Mouse (Mus musculus): ENCODE results near the gene Irf2.
"Not testable (repeated sequence)": the region's sequence is repeated elsewhere in the genome, so short reads cannot be mapped to it uniquely, and the experiment has no call there.

Gene Irf2

DNA sequence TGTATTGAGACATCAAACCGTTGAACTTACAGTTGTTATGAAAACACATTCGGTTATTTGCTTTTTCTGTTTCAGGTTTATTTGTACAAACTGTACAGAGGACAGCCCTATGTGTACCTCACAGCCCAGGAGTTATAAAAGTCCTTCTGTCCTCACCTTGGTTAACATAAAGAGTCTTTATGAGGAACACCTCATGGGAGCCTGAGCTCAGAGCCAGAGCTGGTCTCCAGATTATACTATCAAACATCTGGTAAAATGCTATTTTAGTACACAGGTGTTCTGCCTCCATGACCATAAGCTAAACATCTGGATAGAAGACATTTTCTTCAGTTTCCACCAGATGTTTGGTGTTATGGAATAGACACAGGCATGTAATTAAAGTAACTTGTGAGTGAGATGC is 13.1 kb upstream of the Irf2 start:
- DNase-seq (ENCODE audit: low spot score) = no peak

DNA sequence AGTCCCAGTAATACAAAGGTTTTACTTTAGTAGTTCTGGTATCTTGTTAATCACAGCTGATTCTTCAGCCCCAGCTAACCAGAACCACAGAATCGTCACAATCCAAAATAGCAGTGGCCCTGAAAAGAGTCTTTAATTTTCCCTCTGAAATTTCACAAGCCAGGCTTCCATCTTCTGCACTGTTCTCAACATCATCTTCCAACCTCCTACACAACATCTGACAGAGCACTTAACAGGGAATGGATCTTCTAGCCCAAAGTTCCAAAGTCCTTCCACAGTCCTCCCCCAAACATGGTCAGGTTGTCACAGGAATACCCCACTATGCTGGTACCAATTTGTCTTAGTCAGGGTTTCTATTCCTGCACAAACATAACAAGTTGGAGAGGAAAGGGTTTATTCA is 9.9 kb upstream of the Irf2 start:
- DNase-seq (ENCODE audit: low spot score) = not testable (repeated sequence)

DNA sequence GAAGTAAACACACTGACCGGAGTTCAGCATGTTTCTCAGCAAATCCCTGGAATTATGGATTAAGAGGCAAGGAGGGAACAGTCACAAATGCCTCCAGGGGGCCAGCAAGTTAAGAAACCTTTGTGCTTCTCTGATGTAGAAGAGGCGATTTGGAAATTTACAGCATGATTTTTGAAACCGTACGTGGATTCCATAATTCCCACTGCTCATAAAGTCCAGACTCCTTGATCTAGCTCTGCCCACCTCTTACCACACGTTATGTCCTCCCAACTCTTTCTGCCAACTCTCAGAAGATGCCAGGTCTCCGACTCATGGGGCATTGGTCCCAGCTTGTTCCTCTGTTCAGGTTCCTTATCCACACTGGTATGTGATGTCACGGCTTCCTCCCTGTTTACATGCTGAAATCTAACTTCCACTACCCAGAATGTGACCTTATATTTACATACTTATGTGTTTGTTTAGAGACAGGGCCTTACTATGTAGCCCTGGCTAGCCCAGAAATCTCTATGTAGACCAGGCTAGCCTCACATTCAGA is 7.1 kb upstream of the Irf2 start:
- DNase-seq (ENCODE audit: low spot score) = no peak

DNA sequence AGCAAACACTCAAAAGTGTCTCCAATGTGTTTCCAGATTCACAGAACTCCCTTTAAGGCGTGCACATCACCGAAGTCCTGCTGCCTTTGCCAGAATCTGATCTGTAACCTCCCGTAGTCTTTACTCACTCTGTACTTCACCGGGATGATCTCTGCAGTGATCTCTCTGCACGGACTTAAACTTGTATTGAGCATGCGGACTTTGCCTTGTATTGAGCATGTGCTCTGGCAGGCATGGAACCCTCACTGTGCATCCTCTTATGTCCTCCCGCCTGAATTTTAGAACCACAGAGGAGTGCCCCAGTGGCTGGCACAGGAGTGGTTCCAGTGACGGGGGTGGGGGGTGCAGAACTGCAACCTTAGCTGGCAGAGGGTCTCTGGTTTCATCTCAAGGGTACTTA is 5.9 kb upstream of the Irf2 start:
- no peak for DNase-seq (ENCODE audit: low spot score)

DNA sequence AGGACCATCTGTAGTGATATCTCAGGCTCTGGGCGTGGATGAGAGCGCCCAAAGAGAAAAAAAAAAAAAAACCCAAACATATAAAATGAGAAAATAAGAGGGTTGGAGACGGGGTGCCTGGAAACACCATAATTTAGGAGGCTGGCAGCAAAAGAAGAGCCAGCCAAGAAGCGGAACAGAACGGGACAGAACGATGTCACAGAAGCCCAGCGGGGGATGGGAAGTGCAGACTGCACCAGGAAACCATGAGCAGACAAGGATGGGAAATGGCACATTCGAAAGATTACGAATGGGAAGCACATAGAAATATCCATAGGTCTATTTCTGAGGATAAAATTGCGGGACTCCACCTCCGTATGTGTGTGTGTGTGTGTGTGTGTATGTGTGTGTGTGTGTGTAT is 4.0 kb upstream of the Irf2 start:
- DNase-seq (ENCODE audit: low spot score) = no peak

DNA sequence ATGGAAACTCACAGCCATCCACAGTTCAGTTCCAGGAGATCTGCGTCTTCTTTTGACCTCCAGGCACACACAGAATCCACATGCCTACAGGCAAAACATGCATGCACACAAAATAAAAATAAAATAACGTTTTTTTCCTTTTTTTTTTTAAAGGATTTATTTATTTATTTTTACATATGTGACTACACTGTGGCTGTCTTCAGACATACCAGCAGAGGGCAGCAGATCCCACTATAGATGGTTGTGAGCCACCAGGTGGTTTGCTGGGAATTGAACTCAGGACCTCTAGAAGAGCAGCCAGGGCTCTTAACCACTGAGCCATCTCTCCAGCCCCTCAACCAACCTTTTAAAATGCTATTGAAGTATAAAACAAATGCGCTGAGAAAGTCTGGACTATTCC is 3.3 kb upstream of the Irf2 start:
- DNase-seq (ENCODE audit: low spot score) = no peak

DNA sequence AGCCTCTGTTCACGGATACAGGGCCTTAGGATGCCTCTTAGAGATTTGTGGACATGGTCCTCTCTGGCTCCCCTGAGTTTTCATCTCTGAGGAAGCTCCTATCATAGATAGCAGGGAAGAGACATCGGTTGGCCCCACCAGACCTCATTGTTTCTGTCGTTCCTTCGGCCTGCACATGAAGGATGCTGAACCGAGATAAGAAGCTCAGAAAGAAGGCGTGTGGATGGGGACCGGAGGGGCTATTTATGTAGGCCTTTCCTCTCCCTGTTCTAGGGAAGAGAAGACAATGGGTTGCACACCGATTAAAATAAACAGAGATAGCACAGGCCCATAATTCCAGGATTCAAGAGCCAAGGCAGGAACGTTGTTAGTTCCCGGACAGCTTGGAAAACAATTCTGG is 2.1 kb upstream of the Irf2 start:
- no peak for DNase-seq (ENCODE audit: low spot score)

DNA sequence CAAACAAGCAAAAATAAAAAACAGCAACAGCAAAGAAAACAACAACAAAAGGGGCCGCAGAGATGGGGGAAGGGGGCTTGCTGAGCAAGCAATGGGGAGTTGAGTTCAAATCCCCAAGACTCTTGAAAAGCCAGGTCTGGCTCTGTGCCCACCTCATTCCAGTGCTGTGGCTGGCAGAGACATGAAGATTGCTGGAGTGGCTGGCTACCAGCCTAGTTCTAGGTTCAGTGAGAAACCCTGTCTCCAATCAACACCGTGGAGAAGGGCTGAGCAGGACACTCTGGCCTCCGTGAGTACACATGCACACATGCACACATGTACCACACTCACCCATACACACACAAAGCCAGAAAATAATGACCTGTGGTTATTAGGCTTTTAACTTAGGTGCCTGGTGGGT is 1.6 kb upstream of the Irf2 start:
- no peak for DNase-seq (ENCODE audit: low spot score)

DNA sequence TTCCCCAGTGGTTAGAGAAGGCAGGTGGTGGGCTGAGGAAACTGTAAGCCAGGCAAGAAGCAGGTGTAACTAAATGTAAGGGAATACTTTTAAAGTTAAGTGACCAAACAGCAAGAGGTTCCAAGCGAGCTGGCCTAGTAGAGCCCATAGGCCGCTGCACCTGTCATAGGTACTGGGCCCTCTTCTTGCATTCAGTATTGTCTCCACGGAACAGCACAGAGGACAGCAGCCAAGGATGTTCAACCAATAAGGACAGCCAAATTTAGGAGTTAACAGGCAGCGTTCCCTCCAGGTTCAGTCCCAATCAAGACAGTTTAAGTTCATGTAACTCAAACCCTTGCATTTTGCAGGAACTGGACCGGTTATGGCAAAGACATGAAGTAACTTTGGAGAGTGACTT is 931 bp upstream of the Irf2 start:
- no peak for DNase-seq (ENCODE audit: low spot score)

DNA sequence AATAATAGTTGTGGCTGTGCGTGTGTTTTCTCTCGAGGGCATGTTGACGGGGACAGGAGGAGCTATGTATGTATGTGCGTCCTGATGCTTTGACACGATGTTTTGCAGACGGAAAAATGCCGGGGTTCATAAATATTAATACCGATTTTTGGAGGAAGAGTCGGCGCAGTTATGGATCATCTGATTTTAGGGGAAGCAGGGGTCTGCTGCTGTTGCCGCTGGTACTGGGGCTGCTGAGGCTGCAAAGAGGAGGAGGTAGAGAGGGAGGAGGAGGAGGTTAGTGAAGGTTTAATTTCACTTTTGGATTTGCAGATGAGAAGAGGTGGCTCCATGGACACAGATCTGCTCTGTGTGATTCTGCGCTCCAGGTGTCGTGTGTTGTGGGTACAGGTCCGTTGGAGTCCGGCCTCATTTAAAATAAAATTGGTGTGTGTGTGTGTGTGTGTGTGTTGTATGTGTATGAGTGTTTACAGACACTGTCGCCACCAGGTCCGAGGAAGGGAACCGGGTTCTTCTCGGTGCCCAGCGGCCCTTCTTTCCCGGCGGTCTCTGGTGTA is 502 bp downstream of the Irf2 start:
- no peak for DNase-seq (ENCODE audit: low spot score)

DNA sequence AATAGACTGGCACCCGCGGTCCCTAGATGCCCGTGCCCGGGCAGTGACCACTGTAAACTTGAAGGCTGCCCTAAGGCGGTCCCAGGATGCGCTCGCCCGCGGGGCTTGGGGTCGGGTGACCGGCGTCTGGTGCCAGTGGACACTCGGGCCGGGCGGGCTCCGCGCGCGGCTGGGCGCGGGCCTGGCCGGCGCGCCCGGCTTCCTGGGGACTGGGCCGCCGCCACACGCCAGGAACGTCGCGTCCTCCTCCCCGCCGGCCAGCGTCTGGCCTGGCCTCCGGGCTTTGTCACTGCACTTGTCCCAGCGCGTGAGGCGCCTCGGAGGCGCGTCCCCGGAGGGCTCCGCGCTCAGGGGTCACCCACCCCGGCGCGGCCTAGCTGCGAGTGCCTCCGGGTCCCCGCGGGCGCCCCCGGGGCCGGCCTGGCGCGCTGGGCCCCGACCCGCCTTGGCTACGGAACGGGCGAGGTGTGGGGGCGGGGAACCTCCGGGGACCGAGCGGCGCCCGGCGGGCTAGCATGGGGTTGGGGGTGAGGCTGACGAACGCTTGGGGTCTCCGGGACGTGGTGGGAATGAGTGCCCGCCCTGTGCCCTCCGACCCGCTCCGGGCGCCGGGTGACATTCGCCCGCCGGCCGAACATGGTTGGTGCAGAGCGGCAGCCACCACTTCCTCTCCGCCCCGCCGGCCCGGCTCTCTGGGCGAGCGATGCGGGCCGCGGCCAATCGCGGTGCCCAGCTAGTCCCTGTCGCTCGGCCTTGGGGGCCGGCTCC is 1.2 kb downstream of the Irf2 start:
- DNase-seq (ENCODE audit: low spot score) = peak; percentile 45

DNA sequence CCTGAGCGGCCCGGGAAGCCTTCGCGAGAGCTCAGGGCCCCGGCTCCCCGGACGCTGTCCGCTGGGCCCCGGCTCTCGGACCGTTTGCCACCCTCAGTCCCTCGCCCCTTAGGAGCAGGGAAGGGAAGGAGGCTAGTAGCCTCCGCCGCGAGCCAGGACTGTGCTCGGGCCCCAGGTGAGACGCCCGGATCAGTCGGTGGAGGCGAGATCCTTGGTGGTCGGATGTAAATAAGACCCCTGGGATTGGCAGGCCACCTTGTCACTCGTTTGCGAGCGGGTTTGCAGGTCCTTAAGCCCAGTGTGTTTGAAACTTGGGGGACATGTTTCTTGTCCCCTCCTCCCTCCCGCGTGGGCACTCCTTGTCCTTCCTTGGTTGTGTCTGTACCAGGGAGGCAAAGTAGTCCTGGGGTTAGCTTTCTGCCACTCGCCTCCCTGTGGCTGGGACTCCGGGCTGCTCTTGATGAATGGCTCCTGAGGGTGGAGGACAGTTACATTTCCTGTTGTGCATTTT is 1.8 kb downstream of the Irf2 start:
- peak; percentile 35 for DNase-seq (ENCODE audit: low spot score)

DNA sequence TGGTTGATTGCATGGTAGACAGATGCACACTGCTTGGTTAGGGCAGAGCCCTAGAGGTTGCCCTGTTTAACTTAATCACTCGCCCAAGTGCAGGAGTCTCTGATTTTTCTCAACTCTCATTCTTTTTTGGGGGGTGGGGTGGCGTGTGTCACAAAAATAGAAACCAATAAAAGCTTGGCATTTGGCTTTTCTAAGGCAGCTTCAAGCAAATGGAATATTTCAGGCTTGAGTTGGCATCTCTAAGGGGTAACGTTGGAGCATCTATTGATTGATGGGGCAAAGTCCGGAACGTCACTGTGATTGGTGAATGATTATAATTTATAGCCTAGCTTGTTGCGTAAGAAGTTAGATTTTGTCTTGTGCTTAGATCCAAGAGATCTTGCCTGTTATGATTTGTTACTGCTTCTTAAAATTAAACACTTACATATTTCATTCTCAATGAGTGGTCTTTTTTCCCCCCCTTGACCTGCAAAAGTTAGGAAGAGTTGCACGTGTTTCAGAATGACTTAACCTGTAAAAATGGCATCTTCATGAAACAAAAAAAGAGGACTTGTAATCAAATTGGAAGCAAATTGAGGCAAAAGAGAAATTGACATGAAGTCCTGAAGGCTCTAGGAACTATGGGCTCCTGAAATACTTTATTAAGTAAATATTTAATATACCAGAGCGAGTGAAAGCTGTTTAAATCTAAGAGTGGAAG is 2.6 kb downstream of the Irf2 start:
- no peak for DNase-seq (ENCODE audit: low spot score)

DNA sequence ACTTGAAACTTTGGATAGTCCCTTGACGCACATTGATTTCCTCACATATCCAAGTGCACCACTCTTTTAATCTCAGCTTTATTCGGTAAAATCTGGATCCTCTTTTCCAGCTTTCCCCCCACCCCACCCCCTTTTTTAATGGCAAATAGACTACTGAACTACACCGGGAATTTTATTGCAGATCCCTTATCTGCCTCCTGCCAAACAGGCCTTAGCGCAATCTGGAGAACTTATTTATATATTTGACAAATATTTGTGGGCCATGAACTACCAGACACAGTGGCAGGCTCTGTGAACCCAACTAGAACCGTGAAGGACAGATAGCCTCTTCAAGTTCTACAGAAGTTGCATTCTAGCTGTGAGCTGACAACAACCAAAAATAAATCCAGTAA is 3.2 kb downstream of the Irf2 start:
- no peak for DNase-seq (ENCODE audit: low spot score)

DNA sequence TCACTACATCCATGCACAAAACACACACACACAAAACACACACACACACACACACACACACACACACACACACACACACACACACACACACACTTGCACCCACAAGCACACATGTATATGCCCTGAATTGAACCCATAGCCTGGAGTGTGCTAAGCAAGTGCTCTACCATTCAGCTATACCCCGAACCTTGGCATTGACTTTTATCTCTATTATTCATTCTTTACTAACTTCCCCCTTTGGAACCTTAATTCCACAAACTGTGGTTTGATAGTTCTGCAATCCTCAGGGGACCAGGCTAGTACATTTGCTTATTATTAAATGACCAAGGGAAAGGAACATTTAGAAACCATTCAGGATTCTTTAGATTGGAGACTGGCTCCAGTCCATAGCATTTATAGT is 5.9 kb downstream of the Irf2 start:
- DNase-seq (ENCODE audit: low spot score) = no peak

DNA sequence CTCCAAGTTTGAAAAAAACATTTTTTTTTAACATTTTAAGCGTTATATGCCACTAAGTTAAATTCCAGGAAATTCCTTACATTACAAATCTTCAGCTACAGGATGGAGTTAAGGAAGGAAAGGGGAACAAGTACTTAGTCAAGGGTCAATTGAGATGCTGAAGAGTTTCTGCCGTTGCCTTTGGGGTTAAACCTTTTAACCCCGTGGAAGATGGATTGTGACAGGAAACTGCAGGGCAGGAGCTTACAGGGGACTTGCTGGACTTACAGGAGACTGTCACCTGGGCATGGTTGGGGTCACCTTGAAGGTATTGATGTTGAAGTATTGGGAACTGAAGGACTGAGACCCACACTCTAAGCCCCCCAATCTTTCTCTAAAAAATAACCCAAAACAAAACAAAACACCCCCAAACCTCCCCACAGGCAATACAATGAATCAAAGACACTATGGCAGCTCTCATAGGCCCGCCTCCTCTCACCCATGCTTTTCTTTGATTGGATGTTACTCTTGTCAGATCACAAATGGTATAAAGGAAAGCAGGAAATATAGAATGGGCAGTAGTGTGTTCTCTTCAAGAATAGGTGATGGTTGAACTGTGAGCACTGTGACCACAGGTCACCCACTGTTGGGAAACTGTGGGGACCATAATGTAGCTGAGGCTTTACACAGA is 7.9 kb downstream of the Irf2 start:
- DNase-seq (ENCODE audit: low spot score) = no peak

DNA sequence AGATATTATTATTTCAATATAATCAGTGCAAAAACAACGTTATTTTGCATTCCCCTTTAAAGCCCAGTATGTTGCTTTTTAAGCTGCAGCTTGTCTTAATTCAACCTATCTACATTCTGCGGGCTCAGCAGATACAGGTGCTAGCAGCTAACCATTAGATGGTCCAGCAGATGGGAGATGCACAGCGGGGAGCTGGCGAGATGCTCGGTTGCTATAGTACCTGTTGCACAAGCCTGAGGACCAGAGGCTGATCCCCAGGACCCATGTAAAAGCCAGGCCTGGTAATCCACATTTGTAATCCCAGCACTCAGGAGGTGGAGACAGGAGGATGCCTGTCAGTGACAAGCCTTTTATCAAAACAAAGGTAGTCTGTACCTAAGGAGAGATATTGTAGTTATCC is 10.5 kb downstream of the Irf2 start:
- no peak for DNase-seq (ENCODE audit: low spot score)

DNA sequence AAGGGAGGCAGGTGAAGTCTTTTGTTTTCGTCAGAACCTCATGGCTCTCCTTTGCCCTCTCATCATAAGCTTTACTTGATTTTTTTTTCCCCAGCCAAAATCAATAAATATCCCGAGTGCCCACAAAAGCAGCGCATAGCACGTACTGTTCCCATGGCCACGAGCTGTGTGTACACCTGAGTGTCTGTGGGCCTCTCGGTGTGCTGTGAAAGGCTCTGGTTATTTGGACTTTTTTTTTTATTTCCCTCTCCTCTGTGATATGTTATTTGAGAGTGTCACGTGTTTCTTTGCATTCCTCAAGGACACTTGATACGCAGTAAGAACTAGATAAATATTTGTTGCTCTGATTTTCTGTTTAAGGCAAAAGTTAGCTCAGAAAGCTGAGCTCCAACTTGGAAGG is 11.0 kb downstream of the Irf2 start:
- no peak for DNase-seq (ENCODE audit: low spot score)

DNA sequence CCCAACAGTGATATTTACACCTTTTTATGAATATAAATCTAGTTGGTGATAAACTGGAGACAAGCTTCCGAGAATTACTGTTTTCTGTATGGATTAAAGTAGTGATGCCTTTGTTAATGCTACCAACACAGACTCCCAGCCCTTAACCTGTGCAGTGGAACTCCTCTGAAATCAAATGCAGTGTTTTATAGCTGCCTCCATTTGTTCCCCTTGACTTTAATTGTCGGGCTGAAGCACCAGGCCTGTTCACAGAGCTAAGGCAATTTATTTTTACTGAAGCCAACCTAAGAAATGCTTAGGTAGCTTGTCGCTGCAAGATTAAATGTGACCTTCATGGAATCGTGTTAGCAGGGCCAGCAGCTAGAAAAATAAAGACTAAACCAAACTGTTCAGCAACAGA is 11.6 kb downstream of the Irf2 start:
- no peak for DNase-seq (ENCODE audit: low spot score)

DNA sequence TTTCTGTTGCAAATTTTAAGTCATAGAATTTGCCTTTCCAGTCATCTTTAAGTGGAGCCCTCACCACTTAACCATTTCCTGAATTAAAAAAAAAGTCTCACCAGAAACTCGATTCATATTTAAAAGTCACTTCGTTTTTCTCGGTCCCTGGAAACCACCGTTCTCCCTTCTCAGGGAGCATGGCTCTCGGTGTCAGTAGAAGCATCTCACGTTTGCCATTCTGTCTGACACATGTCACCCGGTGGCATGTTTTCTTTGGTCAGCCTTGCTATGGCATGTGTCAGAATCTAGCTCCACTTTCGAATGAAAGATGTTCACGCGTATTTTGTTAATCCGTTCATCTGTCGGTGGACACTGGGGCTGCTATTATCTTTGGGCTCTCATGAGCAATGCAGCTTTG is 13.5 kb downstream of the Irf2 start:
- no peak for DNase-seq (ENCODE audit: low spot score)

DNA sequence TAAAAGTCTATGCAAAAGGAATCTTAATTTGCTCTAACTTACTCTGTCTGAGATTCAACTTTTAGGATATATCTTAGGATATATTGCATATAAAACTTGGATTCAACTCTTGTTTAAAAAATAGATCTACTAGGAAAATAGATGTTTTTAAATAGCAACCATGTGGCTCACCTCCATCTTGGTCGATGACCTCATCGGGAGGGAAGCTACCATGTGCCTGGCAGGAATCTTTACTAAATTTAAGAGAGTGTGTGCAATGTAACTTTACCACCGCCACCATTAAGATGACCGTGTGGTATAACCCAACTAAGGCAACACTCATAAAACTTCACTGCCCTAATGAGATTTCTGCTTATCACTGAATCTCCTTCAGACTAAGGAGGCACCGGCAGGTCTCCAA is 14.8 kb downstream of the Irf2 start:
- no peak for DNase-seq (ENCODE audit: low spot score)

DNA sequence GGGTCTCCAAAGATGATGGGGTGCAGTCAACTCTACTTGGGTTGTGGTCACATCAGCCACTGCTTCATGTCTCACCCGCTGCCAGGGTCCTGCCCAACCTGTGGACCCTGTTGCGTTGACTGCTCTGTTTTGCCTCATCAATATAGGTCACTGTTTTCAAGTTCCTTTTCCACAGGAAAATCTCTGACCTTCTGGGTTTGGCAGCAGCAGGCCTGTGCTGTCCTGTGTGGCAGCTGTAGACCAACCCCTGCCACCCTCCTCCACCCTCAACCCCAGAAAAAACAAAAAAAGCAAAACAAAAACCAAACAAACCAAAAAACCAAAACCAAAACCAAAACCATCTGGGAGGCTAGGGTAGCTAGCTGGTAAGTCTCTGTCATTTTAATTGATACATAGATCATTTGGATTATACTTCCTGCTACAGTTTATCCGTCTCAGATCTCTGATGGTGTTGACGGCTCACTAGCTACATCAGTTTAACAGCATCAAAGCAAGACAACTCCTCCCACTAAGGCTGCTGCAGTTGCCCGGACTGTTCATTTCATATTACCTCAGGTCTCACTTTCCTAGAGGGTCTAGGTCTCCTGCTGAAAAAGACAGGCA is 16.3 kb downstream of the Irf2 start:
- no peak for DNase-seq (ENCODE audit: low spot score)
